Mouse (Mus musculus): ENCODE data around the gene Klrg2.
"Not testable (repeated sequence)": the region's sequence is repeated elsewhere in the genome, so short reads cannot be mapped to it uniquely, and the experiment has no call there.

Gene Klrg2

DNA sequence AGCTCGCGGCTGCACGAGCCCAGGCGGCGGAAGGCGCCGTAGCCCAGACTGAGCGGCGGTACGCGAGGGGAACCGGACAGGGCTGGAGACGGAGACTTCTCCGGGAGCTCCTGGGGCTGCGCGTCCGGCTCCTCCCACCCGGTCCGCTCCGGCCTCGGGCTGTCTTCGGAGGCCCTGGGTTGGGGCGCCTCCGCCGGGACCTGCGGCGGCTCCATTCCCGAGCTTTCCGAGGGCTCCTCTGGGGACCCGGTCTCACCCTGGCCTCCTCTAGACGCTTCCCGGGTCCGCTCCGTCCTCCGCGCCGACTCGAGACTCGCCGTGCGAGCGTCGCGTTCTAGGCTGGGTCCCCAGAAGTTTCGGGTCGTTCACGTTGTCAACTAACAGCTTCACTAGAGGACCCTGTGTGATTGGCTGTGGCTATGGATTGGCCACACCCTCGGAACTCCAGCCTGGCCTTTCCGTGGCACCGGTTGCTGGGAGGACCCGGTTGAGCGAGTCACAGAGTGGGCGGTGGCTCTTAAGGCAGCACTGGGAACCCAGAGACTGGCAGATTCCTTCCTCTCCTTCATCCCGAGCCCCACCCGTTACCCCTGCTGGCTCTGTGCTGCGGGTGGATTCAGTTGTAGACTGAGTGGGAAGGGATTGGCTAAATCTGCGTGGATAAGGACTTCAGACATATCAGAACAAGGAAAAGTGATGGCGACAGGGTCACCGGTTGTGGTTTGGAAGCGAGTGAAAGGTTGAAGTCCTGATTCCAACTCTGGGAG, at the start of gene Klrg2:
TSS of gene Klrg2 (minus strand) at position 391 of the 767 bp plus-strand sequence.
- no peak for DNase-seq (ENCODE audit: low spot score)

DNA sequence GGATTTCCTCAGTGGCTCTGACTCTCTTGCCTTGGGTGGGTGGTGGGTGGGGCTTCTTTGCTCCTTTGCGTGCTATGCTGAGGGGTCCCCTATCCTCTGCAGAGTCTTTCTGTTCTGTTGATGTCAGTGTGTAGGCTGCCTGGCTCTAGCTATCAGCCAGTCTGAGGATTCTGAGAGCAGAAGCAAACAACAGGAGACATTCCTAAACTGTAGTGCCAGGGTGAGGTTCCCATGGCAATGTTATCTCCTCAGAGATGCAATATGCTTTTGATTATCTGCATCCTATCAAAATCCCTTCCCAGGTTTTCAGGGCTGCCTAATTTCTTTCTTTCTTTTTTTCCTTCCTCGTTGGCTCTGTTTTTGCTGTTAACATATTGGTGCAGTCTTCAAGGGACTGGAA, 45.5 kb upstream of the Klrg2 start:
- no peak for DNase-seq (ENCODE audit: low spot score)

DNA sequence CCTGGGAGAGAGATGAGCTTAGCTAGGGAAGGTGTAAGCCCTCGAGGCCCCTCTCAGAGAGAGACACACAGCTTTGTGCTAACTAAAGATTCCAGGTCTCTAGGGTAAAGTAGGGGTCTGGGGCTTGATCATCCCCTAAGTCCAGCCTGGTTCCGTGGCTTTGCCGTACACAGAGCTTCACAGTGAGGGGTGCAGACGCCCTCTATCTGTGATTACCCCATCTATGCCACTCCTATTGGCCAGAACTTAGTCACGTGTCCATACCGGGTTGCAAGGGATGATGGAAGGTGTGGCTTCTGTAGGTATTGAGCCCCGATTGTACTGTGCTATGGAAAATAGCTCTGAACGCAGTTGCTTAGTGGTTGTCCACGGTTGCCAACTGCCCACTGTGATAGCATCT, 40.6 kb upstream of the Klrg2 start:
- no peak for DNase-seq (ENCODE audit: low spot score)

DNA sequence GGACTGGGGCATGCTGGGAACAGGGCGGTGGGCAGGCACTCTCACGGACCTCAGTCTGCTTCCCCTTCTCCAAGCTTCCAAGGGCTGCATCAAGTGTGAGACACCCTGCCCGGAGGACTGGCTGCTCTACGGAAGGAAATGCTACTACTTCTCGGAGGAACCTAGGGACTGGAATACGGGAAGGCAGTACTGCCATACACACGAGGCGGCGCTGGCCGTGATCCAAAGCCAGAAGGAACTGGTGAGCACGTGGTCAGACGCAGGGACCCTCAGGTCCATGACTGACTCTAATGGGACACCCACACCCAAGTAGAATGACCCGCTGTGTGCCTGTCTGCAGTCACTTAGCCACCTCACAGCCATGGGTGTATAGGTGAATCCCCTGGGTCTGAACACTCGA, 39.7 kb upstream of the Klrg2 start:
- no peak for DNase-seq (ENCODE audit: low spot score)

DNA sequence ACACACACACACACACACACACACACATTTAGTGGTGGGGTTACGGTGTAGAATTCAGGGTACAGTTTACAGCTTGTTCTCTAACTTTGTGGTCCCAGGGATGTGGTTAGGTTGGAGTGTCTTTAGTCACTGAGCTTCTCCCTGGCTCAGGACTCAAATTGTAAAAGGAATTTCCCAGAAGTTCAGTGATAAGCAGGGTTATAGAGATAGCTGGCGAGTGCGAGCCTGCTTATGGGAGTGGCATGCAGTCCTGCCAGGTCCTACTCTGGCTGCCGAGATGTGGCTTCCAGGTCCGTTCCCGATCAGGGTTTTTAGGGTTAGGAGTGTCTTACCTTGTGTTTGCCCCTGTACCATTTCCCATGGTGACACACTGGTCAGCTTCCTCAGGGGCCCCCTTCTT, 39.2 kb upstream of the Klrg2 start:
- DNase-seq (ENCODE audit: low spot score), result no peak

DNA sequence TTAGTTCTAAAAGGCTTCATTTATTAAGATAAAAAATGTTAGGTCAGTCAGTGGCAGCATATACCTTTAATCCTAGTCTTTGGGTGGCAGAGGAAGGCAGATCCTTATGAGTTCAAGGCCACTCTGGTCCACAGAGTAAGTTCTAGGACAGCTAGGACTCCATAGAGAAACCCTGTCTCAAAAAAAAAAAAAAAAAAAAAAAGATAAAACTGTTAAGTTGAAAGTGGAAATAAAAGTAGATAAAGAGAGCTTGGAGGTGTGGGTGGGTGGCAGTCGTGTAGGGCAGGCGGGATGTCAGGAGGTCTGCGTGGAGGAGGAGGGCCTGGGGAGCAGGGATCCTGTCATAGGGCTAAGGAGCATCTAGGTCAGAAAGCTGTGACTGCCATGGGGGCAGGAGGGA, 35.0 kb upstream of the Klrg2 start:
- no peak for DNase-seq (ENCODE audit: low spot score)

DNA sequence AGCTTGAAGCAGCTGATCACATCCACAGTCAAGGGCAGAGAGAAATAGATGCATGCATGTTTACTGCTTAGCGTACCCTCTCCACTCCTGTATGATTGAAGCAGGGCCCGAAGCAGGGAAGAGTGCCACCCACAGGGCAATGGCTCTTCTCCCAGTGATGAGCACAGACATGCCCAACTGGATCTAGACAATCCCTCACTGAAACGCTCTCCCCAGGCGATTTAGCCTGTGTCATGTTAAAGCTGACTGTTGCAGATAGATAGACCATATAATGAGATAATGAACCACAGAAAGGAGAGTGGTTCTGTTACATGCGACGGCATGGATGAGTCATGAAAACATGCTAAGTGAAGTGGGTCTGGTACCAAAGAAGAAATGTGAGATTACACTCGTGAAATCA, 34.2 kb upstream of the Klrg2 start:
- no peak for DNase-seq (ENCODE audit: low spot score)

DNA sequence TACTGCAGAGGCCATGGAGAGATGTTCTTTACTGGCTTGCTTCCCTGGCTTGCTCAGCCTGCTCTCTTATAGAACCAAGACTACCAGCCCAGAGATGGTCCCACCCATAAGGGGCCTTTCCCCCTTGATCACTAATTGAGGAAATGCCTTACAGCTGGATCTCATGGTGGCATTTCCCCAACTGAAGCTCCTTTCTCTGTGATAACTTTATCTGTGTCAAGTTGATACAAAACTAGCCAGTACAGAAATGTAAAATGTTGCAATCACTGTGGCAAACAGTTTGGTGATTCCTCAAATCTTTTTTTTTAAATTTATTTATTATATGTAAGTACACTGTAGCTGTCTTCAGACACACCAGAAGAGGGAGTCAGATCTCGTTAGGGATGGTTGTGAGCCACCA, 33.4 kb upstream of the Klrg2 start:
- DNase-seq (ENCODE audit: low spot score), result not testable (repeated sequence)

DNA sequence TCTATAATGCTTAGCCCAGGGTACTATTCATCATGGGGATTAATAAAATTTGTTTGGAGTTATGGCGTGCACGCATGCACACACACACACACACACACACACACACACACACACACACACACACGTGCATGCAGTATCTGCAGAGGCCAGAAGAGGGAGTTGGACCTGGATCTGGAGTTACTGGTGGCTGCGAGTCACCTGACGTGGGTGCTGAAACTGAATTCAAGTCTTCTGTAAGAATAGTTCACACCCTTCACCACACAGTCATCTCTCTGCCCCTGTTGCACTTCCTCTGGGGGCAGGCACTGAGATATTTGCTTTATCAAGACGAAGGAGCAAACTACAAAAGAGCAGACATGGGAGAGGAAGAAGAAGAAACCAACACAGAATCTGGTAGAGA, 32.5 kb upstream of the Klrg2 start:
- DNase-seq (ENCODE audit: low spot score), result no peak

DNA sequence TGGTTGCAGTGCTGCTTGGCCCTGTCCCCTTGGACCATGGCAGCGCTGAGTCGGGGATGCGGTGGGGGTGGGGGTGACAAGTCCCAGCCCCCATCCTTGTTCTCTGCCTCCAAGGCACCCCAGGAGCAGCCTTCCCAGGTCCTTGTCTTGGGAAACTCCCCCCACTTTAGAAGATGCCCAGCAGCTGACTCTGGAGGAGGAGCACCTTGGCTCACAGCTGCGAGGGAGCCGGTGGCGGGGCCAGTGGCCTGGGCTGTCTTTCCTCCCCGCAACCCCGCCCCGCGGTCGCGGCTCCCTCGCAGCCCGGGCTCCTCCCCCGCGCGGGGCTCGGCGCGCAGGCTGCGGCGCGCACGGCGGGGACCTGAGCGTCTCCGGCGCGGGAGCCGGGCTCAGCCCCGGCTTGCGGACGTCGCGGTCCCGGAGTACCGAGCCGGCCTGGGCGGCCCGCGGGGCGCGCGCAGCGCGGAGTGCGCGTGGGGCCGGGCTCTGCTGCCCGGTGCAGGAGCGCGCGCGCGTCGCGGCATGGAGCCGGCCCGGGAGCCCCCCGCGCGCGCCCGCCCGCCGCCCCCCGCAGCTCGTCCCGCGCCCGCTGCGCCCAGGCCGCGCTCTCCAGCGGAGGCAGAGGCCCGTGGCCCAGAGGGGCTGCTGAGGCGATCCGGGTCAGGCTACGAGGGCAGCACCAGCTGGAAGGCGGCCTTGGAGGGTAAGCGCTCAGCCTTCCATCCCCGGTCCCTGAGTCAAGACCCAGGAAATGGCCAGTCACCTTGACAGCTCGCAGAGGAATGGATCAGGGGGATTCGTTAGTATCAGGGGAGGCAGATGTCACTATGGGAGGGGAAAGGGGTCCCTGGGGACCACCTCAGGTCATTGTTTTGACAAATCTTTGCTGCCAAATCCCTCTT, 25.9 kb upstream of the Klrg2 start, which contains the start of gene Clec2l:
TSS of gene Clec2l (plus strand) at position 356 of the 902 bp plus-strand sequence.
- peak; percentile 25 for DNase-seq (ENCODE audit: low spot score)

DNA sequence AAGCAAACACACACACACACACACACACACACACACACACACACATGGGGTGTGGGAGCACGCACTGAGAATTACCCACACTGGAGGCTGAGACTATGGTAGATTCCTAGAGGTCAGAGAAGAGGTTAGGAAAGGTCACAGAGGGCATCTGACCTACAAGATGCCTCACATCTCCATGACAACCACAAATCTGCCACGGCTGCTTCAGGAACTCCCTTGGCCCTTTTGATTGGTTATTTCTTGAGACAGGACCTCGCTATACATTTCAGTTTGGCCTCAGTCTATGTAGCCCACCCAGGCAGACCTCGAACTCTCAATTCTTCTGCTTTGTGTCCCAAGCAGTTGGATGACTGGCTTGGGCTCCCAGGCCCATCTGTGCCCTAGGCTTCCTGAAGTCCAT, 24.6 kb upstream of the Klrg2 start:
- DNase-seq (ENCODE audit: low spot score), result no peak

DNA sequence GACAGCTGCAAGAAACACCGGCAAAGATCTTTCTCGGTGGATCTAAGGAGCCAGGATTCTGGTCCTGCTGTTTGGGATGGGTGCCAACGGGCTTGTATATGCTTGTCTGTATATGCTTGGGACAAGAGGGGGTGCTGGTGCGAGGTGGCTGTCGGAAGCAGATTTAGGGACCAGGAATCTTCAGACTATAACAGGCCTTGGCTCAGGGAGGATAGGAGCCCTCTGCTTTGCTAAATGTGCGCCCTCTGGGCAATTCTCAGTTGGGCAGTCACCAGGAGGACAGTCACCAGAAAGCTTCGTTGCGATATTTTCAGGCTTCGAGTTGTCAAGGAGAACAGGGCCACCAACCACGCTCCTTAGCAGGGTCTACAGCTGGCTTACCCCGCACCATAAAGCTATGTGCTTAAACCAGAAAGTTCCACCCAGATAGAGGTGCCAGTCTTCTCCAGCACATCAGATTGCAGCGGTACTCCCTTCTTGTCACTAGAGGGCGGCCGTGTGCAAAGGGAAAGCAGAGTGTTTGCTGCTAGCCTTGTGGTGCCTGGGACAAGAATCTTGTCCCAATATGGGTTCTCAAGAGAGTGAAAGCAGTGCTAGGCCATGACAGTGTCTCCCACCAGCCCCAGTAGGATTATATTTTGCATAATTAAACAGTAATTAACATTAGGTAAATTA, 13.4 kb upstream of the Klrg2 start:
- peak; percentile 63 for DNase-seq (ENCODE audit: low spot score)

DNA sequence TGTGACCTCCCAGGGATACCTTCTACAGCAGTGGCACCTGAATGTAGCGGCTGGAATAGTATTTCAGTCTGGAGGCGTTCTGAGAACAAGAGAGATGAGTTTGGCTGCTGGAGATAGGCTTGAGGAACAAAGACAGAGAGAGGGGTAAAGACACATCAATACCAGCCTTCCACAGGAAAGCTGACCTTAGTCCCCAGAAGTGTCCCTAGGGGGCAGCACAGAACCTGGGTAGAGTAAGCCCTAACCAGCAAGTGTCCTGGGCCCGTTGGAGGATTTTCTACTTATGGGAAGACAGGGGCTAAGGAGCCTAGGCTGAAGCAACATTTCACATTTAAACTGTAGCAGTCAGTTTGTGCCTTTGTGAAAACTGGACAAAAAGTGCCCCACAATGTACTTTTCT, 12.5 kb upstream of the Klrg2 start:
- no peak for DNase-seq (ENCODE audit: low spot score)

DNA sequence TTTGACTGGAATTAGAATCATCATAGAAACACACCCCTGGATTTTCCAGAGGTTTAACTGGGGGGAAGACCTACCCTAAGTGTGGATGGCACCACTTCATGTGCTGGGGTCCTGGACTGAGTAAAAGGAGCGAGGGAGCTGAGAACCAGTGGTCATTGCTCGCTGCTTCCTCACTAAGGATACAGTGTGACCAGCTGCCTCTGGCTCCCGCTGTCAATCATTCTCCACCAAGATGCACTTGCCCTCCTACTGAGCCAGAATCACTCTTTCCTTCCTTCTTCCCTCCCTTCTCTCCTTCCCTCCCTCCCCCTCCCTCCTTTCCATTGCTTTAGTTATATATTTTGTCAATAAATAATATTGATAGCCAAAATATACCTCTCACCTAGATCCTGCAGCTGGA, 6.0 kb upstream of the Klrg2 start:
- DNase-seq (ENCODE audit: low spot score), result no peak

DNA sequence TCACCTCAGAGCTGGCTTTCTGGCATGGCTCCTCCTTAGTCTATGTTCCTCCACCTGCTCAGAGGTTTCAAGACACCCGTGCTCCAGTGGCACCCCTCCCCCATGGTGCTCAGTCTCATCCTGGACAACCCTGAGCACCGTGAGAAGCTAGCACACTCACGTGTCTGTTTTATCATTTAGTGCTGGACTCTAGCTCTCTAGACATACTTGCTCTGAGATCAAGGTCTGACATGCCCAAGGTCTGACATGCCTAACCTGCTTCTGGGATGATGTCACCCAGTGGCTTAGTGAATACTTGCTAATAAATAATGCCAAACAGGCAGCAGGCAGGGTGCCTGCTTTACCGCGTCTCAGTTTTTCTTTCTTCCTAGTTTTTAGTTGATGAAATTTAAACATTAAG, 5.6 kb upstream of the Klrg2 start:
- no peak for DNase-seq (ENCODE audit: low spot score)

DNA sequence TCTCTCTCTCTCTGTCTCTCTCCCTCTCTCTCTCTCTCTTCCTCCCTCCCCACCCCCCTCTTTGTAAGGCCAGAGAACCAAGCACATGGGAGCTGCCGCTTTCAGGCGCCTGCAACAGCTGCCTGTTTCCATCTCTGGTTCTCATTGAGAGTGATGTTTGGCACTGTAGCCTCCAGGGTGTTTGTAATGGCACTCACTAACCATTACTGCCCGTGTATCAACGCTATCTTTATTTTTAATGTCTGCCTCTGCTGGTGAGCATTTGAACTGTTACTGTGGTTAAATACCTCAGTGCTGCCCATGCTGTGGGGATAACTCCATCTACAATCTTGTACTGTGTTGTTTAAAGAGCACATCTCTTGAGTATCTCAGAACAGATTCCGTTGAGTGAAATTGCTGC, 4.6 kb upstream of the Klrg2 start:
- DNase-seq (ENCODE audit: low spot score), result no peak

DNA sequence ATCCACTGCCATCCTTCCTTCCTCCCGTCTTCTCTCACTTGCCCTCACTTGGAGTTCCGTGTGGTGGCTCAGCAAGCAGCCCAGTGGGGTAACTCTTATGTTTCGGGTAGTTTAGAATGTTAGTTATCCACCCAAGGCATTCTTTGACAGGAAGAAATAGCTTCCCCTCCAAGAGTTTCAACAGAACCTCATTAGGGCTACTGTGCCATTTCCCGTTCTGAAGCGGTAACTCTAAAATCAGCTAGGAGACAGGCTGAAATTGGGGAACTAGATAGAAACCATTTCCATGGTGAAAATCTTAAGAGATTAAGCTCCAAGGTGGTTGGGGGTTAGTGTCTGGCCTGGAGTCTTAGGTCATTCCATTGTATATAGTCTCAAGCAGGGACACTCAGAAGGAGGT, 4.2 kb upstream of the Klrg2 start:
- no peak for DNase-seq (ENCODE audit: low spot score)

DNA sequence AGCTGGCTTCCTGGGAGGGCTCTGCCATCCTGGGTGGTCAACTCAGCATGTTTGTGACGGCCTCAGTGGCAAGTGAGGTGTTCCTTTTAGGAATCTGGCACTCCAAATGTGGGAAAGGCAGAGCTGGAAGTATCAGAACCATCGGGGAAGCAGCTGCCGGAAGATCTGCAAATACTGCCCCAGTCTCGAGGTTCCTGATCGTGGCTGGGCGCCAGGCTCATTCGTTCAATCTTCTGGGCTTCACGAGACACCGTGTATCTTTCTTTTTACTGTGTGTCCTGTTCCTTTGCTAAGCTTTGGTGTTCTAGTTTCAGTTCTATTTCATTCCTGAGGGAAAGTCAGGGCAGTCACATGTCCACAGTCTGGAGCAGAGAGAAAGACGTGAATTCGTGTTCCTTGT, 3.4 kb upstream of the Klrg2 start:
- no peak for DNase-seq (ENCODE audit: low spot score)

DNA sequence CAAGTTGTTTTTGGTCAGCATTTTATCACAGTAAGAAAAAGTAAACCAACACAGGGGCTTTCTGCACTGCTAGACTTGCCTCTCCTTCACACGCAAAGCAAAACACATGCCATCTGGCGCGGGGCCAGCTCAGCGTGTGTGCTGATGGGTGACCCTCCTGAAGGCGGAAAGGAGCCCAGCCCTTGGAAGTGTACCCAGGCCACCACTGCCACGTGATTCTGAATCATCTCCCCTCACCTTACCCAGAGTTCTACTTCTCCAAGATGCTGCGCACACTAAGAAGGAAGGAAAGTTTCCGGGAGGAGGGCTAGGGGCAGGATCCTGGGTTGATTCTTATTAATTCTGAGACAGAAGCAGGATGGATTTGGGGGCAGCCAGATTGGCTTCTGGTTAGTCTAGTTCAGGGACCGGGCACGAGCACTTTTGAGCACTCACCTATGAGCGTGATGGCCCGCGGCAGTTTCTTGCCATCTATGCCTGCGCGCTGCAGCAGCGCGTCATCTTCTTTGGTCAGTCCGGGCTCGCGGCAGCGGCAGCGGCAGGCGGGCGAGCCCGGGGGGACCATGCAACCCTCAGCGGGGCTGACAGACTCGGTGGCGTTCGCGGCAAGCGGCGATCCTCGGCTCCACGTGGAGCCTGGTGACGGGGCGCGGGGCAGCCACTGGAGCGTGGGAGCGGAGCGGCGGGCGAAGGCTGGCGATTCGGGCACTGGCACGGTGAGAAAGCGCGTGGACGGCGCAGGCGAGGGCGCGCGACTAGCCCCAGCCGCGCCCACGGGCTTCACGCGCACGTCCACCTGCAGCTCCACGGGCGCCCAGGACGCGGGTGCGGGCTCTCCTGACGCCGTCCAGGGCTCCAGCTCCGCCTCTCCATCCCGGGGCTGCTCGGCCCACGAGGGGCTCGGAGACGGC, 846 bp downstream of the Klrg2 start:
- no peak for DNase-seq (ENCODE audit: low spot score)

DNA sequence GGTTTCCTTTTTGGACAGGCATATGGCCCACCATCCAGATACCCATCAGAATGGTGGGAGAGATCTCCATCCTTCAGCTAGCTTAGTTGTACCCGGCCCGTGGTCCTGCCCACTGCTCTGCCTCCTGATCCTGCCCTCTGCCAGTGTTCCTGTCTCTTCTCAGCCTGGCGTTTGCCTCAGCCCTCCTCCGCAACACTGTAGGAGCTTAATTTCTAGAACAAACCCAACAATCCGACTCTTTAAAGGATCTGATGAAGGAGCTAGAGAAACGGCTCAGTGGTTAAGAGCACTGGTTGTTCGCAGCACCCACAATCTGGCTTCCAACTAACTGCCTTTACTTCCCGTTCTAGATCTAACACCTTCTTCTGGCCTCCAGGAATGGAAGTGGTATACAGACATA, 2.6 kb downstream of the Klrg2 start:
- DNase-seq (ENCODE audit: low spot score), result no peak

DNA sequence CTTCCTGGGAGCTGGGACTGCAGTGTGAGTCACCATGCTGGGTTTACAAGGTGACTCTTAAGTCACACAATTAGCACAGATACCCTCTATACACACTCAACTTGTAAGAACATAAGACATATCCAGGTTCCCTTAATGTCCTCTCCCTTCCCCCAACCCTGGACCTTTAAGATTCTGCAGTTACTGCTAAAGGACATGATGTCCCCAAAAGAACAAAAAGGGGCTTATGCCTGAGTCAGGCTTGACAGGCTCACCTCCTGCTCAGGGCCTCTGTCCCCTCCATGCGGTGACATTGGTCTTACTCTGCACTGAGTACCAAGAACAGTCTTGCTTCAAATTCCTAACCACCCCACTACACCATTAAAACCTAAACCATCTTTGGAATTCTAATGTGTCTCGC, 4.2 kb downstream of the Klrg2 start:
- no peak for DNase-seq (ENCODE audit: low spot score)

DNA sequence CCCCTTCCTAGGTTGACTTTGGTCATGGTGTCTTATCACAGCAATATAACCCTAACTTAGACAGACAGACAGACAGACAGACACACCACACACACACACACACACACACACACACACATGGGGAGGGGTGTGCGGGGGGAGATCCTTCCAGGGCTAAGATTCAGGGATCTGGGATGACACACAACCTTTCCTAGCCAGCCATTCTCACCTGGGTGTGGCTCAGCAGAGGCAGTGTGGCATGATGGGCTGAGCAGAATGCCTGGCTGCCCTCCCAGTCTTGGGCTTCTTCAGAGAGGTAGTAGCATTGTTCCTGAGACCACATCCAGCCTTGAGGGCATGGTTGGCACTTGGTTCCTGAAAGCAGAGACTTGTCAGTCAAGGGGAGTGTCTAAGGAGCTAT, 7.5 kb downstream of the Klrg2 start:
- no peak for DNase-seq (ENCODE audit: low spot score)
